In the genomic region with DNA sequence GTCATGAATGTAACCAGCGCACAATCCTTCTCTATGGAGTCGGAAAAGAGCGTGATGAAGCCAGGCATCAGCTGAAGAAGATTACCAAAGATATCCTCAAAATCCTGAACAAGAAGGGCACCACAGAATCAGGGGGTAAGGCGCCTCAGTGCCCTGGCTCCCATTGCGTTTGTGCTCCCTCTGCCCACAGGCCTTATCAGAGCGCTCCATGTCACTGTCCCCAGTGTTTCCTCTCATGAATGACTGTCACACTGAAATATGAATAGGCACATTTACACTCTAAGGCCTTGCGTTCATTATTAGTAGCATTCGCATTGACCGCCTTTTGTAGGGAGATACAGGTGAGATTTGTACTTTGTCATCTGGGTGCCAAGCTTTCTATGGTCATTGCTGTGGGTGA, we compare ENCODE assay signal across 26 mouse cellular contexts. TPM values are rescaled to one million over a fixed set of nuclear protein-coding genes. Genes with fewer than 3 reads are reported as not detected.
"Had no signal": no experiment of that assay in that cellular context is flagged by ENCODE, and none has a peak within 500 bp of the region (broad histone marks: within the 10 kb centered on the region; RNA-seq: fewer than 3 reads in every experiment).

No protein-coding gene starts in this region.

- H3K9ac ChIP-seq: limb, embryonic 13.5 days; liver, embryonic 13.5 days; lung, embryonic 14.5 days; midbrain, embryonic 13.5 days; neural tube, embryonic 13.5 days; stomach, embryonic 15.5 days had no signal

- H3K27ac ChIP-seq: limb, embryonic 10.5 days; limb, embryonic 13.5 days; midbrain, embryonic 10.5 days; midbrain, embryonic 13.5 days; neural tube, embryonic 13.5 days had no signal

- DNase-seq: kidney, adult 2 months; kidney, postnatal 36 days; liver, embryonic 13.5 days; lung, embryonic 14.5 days; lung, postnatal 14 days; lung, postnatal 4 days; retina, postnatal 1 day; right cerebral cortex, postnatal 25 days; spleen, adult 18-20 months; thymus, postnatal 25 days had no signal

- H3K36me3 ChIP-seq: limb, embryonic 10.5 days; limb, embryonic 13.5 days; liver, embryonic 13.5 days; midbrain, embryonic 10.5 days; midbrain, embryonic 13.5 days; neural tube, embryonic 13.5 days; stomach, embryonic 15.5 days had no signal

- H3K4me3 ChIP-seq: limb, embryonic 10.5 days; limb, embryonic 13.5 days; liver, embryonic 13.5 days; midbrain, embryonic 10.5 days; midbrain, embryonic 13.5 days; myocyte; neural tube, embryonic 13.5 days; stomach, embryonic 15.5 days had no signal

- H3K4me1 ChIP-seq: liver, embryonic 13.5 days; midbrain, embryonic 13.5 days had no signal

- H3K27me3 ChIP-seq: limb, embryonic 13.5 days; liver, embryonic 13.5 days; midbrain, embryonic 13.5 days; neural tube, embryonic 13.5 days; stomach, embryonic 15.5 days had no signal

- H3K9me3 ChIP-seq: limb, embryonic 10.5 days; limb, embryonic 13.5 days; liver, embryonic 13.5 days; midbrain, embryonic 10.5 days; midbrain, embryonic 13.5 days; neural tube, embryonic 13.5 days; stomach, embryonic 15.5 days had no signal

- ATAC-seq: intestine, embryonic 16.5 days; midbrain, embryonic 13.5 days; midbrain, embryonic 16.5 days had no signal

- H3K4me2 ChIP-seq: limb, embryonic 13.5 days; liver, embryonic 13.5 days; midbrain, embryonic 13.5 days; neural tube, embryonic 13.5 days; stomach, embryonic 15.5 days had no signal

RNA-seq across cellular contexts. Expression of gene P2ry13, which starts 17.0 kb away (rescaled TPM):
- total RNA-seq: monocyte, adult 5-6 weeks had no signal
- polyA plus RNA-seq: myocyte had no signal

RNA-seq across cellular contexts. Expression of gene Gpr87, which starts 32.8 kb away (rescaled TPM):
- total RNA-seq: layer of hippocampus, postnatal 25 days; left cerebral cortex, adult 18-20 months; left cerebral cortex, postnatal 25 days; liver, adult 2 months; monocyte, adult 5-6 weeks; neutrophil, adult 5-6 weeks had no signal
- polyA plus RNA-seq: intestine, embryonic 16.5 days; liver, adult 2 months; liver, embryonic 13.5 days; liver, embryonic 16.5 days; midbrain, embryonic 16.5 days; myocyte; neural tube, embryonic 13.5 days had no signal

RNA-seq across cellular contexts. Expression of gene P2ry12, which starts 35.0 kb away (rescaled TPM):
- polyA plus RNA-seq: myocyte had no signal
